Mouse (Mus musculus): ENCODE results near the gene Rab11b.

- TF ChIP-seq CTCF (IDR thresholded peaks at IDR 0.05; ENCODE audit: low read depth, low read length) (no peak), POLR2A (IDR thresholded peaks at IDR 0.05; ENCODE audit: insufficient read depth, low read length) (no peak), EP300 (IDR thresholded peaks at IDR 0.05; ENCODE audit: insufficient read depth, low read depth, low read length) (no peak)
Measured at GRCm38 (mm10) chr17:33714779-33715178, 45.6 kb downstream of the Rab11b start.
